Mouse (Mus musculus) embryonic fibroblast, embryonic 13.5 days (primary cell): ENCODE results near the gene Tcte3.
"Not testable (repeated sequence)": the region's sequence is repeated elsewhere in the genome, so short reads cannot be mapped to it uniquely, and the experiment has no call there.

Experiments
- CTCF ChIP-seq: IDR thresholded peaks from 2 replicates; pipeline ENCODE4 v1.5.1; 2011; ENCODE audit warnings: mild to moderate bottlenecking, control low read depth, low read length, moderate library complexity, borderline replicate concordance; ENCODE audit not compliant: insufficient read depth
- POLR2A ChIP-seq: IDR thresholded peaks from 2 replicates; pipeline ENCODE4 v1.6.1; 2011; ENCODE audit warnings: low read depth, mild to moderate bottlenecking, control low read depth, low read length, moderate library complexity

DNA sequence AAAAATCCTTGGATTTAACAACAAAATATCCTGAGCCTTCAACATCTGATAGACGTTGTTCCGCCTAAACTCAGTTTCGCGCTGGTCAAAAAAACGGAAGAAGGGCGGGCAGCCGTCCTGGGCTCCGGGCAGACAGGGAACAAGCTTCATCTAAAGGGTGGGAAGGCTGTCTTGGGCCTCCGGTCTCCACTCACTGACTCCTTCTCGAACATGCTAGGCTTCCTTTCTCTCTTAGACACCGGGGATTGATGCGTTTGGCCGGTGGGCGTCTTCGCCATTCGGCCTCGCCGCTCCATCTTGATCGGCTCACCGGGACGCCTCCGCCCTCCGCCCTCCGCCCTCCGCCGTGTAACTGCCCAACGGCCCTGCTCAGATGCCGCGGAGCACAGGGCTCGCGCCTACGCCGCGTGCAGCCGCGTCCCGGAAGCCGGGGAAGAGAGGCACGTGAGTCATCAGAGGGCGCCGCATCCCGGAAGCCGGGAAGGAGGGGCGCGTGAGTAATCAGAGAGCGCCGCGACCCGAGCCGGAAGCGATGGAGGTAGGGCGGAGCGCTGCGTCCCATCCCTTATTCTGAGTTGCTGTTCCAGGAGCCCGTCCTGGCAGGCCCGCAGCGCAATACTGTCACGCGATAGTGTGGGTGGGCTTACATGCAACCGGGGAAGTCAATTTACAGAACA, 62.8 kb downstream of the Tcte3 start, which contains the start of the genes 9030025P20Rik and Gm3417:
- TF ChIP-seq POLR2A, CTCF: not testable (repeated sequence)
